Mouse (Mus musculus) urinary bladder, postnatal 25 days (tissue): ENCODE measurements at regions not wholly inside any gene's neighbourhood (a gene's known extent, or its start where the extent isn't known, plus 50 kb on each side); places are given as distances from the start of the nearest gene placed in this dataset.

ENCODE experiments used
- DNase-seq: peaks from one replicate; pipeline ENCODE4 v3.0.0; 2022; ENCODE audit warnings: low spot score

DNA sequence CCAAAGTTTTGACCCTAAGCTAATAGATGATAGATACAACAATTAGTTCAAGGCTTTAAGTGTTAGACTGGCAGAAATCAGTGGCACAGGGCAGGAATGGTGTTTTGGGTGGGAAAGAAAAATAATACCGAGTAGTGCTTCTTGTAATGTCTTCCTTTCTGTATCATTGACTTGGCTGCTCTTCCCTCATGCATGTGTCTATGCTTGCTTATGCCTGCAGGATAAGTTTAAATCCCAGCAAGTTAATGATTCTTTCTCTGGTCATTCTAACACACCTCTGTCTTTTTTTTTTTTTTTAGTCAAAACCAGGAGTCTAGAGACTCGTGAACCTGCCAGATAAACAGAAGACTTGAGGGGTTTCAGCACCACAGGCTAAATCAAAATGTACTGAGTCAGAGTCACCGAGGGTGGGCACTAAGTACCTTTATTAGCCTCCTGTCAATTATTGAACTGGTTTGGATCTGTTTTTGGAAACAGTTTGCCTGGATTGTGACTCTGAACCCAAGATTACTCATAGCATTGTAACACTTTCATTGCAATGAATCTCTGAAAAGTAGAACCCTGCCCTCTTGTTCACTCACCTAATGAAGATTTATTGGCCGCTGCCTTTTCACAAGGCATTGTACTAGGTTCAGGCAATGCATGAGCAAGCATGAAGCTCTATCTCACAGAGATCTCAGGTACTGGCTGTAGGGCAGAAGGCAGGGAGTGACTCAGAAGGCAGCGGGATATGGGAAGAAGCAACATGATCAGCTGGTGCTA is 374.8 kb upstream of the A1bg start:
- DNase-seq, result no peak

DNA sequence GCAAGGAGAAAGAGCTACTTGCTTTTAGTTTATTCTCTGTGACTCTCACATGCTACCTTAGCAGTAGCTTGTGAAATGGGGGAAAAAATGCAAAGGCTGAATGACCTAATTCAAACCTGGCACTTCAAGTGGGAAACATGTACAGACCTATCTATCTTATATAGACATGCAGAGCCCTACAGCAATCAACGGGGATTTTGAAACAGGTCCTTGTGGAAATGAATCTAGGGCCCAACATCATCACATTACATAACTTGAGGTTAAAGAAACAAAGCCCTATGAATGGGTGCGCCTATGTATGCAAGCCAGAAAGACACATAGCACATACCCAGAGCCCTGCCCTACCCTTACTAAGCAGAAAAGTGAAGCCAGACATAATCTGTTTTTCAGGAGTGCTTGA is 371.8 kb upstream of the A1bg start:
- DNase-seq, result no peak

DNA sequence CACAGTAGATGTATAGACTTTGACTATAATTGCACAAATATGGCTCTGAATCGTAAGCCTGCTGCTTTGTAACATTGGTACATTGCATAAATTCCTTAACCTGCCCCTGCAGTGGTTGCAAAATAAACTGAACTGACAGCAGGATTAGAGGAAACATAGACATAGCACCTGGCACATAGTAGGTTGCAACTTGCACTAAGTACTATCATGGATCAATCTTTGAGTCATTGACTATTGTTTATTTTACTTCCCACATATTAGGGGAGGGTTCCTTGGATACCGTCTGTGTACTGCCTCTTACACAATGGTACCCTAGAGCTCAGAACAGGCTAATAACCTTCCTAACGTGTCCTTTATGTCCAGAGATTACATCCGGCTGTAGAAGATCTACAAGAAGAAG is 371.3 kb upstream of the A1bg start:
- DNase-seq, result no peak

DNA sequence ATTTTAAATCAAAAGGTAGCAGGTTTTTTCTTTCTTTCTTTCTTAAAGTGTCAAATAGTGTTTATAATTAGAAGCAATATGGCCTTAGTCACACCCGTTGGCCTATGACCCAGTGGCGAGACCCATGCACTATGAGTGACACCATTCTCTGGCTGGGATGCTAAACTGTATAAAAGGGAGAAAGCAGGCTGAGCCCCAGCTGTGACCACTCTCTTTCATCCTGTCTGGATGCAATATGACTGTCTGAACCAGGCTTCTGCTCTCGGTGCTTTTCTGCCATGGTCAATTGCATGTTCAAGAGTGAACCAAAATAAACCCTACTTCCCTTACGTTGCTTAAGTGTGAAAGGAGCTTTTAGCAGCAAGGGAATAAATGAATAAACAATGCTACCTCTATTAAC is 346.0 kb upstream of the A1bg start:
- no peak for DNase-seq

DNA sequence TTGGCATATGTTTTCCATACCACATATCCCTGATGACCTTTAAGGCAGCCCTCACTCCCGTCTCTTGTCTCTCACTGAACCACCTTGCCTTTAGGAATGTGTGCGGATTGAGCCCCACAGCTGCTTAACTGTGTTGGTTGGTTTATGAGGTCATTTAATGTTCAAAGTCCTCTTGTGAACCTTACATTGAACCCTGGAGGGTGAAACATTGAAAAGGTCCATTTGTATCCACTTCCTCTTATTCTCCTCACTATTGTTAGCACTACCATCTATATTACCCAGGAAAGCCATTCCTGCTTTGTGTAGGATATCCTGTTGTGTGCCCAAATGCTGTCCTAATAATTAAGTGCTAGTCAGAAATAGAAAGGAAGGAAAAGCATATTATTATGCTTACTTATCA is 336.2 kb upstream of the A1bg start:
- DNase-seq, result no peak

DNA sequence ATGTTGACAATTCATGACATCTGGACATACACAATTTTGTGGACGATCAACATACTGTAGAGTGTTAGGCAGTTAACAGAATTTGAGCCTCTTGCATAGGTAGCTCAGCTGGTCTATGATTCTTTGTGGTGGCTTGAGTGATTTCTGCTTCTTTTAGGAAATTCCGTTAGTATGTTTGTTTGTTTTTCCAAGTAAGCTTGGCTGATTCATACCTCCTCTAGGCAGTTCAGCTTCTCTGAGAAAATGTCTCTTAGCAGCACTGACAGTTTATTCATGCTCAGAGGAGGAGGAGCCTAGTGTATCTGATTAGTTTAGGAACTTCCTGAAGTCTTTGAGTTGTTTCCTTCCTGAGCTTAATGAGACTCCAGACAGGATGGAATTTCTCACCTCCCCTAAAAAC is 321.7 kb upstream of the A1bg start:
- DNase-seq, result no peak

DNA sequence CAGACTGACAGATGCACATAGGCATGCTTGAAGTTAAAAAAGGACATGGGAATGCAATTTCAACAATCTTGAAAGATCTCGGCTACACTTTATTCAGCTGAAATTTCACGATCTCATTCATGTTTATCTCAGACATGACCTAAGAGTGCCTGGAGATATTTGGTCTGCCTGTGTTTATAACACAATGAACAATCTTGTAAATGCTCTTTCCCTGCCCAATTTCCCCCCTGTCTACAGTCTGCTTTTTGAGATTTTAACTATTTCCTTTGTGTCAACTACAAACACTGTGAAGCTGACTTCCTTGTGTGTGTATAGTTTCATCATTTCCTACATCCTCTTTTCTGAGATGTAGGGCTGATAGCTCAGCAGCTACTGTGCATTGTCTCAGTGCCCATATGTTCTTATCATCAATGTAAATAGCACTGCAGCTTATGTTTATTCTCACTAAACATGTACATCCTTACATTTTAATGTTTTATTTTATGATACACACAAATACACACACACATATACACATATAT is 319.4 kb upstream of the A1bg start:
- no peak for DNase-seq

DNA sequence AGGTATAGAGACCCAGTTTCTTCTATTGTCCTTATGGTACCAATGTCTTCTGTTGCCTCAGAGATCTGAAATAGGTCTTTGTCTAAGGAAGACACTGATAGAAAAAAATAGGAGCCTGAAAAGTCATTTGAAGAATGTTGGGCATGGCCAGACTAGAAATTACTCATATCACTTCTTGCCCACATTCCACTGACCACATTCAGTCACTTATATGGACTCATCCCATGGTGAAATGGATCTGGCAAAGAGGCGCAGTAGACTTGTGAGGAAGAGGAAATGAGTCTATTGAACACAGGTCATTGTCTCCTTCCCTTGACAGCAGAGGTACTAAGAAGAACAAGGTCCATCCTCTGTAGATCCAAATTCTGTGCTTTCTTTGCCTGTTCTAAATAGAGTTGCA is 318.9 kb upstream of the A1bg start:
- no peak for DNase-seq

DNA sequence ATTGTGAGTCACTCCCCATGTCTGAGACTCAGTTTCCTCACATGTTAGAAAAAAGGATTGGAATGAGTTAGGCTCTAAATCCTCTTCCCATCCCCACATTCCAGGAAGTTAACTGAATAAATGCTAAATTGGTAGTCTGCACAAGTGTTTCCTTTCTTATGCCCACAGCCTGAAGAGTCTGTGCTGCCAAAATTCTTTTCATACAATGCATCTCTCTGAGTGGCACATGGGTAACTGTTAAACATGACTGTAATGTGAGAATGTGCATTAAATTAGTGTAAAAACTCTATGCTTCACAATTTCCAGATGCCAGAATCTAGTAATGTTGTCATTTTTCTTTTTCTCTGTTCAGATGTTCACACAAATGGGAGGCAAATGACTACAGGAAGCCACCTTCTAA is 317.5 kb upstream of the A1bg start:
- no peak for DNase-seq

DNA sequence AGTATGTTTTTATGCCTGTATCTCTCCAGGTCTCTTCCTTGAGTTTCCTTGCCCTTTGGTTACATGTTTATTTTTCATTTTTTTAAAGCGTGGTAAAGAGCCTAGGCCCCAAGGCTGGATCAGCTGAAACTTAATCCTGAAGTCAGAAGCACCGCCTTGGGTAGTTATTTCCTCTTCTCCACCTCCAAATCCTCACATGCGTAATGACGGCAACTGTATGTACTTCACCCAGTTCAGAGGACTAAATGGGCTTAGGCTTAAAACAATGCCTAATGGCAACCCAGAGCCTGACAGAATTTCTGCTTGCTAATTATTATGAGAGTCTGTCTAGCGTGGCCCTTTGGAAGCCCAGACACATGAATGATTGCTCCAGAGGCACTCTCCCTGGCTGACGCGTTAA is 316.6 kb upstream of the A1bg start:
- no peak for DNase-seq

DNA sequence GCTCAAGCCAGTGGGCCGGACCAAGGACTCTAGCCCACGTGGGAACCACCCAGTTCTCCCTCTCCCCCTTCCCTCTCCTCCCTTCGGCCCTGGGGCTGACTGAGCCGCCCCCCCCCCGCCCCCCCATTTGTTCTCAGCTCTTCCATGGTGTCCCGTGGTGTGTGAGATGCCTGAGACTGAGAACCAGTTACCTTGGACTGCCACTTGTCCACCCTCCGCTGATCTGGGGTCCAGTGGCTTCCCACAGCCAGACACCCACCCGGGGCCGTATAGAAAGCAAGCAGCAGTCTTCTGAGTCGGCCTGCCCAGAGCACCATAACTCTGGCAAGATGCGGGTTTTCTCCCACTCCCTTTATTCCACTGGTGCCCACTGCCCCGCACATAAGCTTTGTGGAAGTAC is 316.2 kb upstream of the A1bg start:
- no peak for DNase-seq

DNA sequence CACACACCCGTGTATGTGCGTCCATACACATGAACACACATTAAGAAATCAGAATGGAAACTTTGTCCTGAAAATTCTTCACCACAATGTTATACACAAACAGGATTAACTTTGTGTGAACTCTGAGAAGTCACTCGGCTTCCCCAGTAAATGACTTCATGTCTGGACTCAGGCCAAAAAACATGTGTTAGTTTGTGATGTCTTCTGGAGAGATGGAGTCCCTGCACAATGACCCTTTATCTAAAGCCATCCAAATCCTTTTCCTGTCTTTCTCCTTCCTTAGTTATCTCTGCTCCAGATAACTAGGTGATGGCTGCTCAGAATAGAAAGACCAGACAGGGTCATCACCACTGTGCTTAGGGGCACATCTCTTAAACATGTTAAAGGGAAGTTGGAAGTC is 306.8 kb upstream of the A1bg start:
- no peak for DNase-seq

DNA sequence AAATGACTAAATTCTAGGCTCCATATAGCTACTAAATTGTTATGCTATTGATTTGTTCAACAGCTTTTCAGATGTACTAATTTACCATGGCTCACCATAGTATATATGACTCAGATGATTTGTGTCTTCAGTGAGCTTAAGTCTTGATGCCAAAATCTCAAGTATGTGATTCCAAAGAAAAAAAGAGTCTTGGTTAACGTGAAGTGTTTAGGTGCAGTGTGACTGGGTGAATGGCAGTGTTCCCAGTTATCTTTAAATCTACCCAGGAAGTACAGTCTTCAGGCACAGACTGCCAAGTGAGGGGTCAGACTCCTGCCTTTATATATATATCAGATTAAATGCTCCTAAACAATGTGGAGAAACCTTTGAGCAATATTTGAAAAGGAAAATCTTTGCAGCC is 300.1 kb upstream of the A1bg start:
- DNase-seq, result no peak

DNA sequence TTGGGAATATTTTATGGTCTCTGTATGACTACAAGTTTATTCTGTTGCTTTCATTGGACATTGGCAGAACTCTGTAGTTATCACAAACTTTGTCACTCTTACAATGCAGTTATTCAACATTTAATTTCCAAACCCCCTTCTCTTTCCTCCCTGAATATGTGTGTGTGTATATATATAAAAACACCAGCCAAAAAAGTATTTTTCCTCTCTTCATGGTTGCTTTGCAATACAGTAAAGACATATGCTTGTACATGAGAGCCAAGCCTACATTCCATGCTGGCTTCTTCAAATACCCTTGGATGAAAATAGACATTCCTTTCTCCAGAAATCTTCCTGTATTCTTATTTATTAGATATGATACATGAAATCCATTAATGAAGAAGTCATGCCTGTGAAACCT is 287.3 kb upstream of the A1bg start:
- no peak for DNase-seq

DNA sequence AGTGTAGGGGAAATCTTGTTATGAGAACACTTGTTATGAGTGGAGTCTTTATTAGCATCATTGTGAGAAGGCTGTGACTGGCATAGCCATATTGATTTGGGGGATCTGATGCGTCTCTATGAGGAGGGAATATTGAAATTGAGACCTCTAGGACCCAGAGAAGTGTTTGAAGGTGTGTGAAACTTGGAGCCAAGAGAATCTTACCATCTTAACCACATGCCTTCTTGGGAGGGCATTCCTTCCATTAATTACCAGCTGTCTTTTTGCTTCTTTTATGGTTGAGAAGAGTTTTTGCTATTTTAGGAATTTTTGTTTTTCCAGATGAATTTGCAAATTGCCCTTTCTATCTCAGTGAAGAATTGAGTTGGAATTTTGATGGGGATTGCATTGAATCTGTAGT is 267.2 kb upstream of the A1bg start:
- DNase-seq, result no peak

DNA sequence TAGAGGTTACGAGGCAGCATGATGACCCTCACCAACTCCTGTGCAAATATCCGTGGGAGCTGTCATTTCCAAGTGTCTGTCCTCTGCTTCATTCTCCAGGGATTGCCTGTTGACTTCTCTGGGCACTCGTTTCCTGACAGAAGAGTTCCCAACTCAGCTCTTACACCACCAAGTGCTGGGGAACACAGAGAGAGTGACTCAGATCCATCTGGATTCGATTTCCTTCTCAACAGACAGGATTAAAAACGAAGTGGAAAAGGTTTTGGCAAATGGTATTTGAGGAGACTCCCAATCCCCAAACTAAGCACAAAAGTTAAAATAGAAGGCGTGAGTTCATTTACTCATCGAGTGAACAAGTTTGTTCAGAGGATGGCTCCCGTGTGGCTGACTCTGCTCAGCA is 266.7 kb upstream of the A1bg start:
- no peak for DNase-seq

DNA sequence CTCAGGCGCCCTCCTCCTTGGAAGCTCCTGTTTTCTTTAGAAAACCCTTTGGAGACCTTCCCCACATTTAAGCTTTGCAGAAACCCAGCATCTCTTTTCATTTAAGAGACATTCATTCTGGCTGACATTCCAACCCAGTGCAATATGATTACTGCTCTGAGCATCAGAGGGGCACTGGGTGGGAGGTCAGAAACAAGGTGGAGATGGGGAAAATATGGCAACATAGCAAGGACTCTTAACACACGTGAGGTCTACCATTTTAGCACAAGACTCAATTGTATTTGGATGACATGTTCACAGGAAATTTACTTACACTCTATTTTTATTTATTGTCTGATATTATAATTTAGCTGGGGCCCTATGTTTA is 261.8 kb upstream of the A1bg start:
- no peak for DNase-seq

DNA sequence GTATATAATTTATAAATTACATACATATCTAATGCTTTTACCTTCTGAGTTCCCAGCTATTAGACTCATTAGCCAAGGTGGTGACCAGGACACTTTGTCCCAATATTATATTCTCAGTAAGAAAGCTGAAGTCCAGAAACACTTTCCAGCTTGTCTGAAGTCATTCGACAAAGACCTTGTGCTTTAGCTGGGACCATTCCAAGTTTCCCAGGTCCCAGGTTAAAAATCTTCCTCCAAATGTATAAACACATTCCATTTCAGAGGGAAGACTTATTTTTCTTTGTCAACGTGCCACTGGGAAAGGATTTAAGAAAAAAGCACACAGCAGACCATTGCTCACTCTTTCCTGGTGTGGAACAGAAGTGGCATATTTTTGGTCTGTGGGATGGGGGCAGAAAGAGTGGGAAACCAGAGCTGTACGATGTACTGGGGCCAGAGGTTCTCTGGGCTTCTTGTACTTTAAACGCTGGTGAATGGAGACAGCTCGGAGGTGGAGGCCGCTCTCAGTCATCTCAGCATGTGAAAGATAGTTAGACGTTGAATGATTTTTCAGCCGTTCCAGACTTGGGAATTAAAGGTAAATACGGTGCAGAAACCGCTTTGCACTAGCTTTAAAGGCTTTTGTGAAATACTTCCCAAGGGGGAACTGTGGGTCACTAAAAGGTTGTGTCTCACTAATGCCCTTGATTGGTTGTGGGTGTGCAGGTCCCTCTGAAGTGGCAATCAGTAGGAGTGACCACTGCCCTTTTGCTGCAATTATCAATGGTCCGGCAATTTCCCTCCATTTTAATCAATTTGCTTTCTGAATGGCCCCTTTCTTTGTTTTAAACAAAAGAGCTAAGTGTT is 261.2 kb upstream of the A1bg start:
- DNase-seq, result no peak

DNA sequence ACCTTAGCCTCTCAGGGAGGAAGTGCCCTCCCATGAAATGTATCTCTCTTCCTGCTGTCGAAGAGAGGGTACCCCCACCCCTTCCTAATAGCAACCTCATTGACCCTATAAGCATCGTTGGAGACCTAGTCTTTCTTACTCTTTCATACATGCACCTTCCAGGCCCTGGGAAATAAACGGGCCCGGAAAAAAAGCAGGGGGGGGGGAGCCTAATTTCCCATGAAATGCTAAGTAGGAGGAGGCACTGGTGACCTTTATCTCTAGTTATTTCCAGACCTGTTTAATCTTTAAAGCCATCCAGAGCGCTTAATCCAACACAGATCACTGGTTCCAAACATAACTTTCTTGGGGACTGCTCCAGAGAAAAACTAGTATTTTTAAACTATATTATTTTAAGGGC is 260.5 kb upstream of the A1bg start:
- DNase-seq, result no peak

DNA sequence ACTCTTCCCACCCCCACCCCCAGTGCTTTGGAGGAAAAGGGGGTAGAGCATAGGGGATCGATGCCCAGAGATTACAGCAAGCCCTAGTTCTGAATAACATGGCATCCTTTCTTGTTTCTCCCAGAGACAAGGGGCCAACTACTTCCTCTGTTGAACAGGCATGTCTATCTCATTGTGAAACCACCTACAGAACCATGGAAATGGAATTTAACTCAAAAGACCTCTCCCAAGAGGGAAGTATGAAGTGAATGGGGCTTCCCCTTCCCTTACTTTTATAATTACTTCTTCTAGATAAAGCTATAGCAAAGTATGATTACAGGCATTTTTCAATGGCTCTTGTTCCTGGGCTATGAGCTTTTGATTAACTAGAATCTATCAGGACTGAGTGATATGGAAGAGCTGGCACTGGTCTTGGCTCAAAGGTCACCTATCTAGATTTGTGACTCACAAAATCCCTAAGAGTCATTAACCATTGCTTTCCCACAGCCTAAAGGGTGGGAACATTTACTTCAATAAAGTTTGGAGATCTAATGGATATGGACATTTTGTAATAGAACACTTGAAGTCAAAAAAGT is 246.1 kb upstream of the A1bg start:
- no peak for DNase-seq

DNA sequence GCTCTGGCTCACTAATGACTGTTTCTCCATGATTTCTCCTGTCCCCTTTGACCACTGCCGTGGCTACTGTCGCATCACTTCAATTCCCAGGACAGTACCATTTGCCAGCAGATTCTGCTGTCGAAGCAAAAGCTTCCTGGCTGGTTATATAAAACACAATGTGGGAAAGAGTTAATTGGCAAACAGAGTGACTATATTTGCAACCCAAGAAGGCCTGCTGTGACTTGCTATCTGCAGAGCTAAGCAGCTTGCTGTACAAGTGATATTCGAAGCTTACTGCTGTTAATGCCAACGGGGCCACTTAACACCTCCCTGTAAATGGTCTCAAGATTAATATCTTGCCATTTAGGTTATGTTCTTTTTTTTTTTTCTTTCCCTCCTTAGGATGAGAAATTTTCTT is 242.2 kb upstream of the A1bg start:
- DNase-seq, result no peak

DNA sequence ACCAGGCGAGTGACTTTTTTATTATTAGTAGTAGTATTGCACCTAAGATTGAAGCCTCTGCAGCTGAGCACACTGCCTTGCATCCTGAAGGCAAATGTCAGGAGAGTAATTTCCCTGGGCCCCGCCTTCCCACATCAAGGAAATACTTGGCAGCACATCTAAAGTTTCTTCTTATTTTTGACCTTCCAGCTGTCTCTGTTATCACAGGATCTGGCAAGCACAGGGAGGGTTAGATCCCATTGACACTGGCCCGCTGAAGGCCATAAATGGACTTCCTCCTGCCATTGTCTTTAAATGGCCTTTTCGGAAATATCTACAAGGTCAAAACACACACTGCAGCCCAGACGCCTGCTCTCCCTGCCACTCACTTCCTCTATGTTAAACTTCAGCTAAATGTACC is 238.6 kb upstream of the A1bg start:
- DNase-seq, result no peak

DNA sequence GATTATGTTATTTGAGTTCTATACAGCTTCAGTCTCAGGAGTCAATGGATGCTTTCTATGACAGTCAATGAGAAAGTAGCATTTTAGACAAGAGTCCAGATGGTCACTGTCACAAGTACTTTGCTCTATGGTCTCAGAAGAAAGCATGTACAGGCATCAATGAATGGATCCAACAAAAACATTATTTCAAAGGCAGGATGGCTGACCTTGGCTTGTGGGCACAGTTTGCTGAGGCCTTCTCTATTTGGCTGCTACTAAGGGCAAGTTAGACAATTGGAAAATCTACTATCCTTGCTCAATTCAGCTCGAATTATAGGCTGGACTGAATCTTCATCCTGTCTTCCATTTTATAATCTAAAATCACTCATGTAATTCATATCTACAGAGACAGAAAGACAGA is 237.9 kb upstream of the A1bg start:
- DNase-seq, result no peak
